8 mouse cellular contexts compared by ENCODE assay signal in genomic region chr4:40844251-40844721, GRCm38 (mm10). TPM values are rescaled to one million over a fixed set of nuclear protein-coding genes. Genes with fewer than 3 reads are reported as not detected.
DNase-seq lines count a peak whose midpoint lies in the region; ATAC-seq and TF ChIP-seq lines count a peak whose summit lies in the region.

No protein-coding gene starts in this region.

- H3K36me3 ChIP-seq in kidney, adult 2 months (ENCODE audit: control insufficient read depth, insufficient read depth, low read length): no peaks in the 10 kb centered on the region
- peaks cover 3% of the 10 kb centered on the region; the same call in 1 of the 2 replicates for H3K36me3 ChIP-seq in ES-E14 (ENCODE audit: control insufficient read depth, insufficient read depth, low read length, poor library complexity, severe bottlenecking)
- H3K36me3 ChIP-seq in intestine, postnatal 0 days (ENCODE audit: control insufficient read depth, insufficient read depth): no peaks in the 10 kb centered on the region
- H3K36me3 ChIP-seq in stomach, embryonic 15.5 days: no peaks in the 10 kb centered on the region

- in situ Hi-C loops in ES-E14 (cut with MboI; ENCODE audit: low sequenced_read_pairs in 2 of 2, unreplicated experiment in 2 of 2): no loop called here

- no peak for ATAC-seq in intestine, postnatal 0 days
- ATAC-seq in stomach, embryonic 15.5 days (ENCODE audit: insufficient read depth, low FRiP score, low read depth): peak; percentile 81

- H3K4me3 ChIP-seq in kidney, adult 2 months (ENCODE audit: insufficient read depth, low read depth, low read length): no peak overlapping the region
- no peak overlapping the region for H3K4me3 ChIP-seq in ES-E14 (ENCODE audit: insufficient read depth in 1 of 2, low read depth in 1 of 2, low read length in 2 of 2, poor library complexity in 1 of 2, severe bottlenecking in 1 of 2)
- no peak overlapping the region for H3K4me3 ChIP-seq in intestine, postnatal 0 days (ENCODE audit: low read depth, low read length)
- no peak overlapping the region for H3K4me3 ChIP-seq in stomach, embryonic 15.5 days (replicated peaks)

- H3K9me3 ChIP-seq in ES-E14 (ENCODE audit: control insufficient read depth, insufficient read depth, low read depth, low read length): no peaks in the 10 kb centered on the region
- no peaks in the 10 kb centered on the region for H3K9me3 ChIP-seq in intestine, postnatal 0 days (ENCODE audit: control insufficient read depth)
- H3K9me3 ChIP-seq in stomach, embryonic 15.5 days: no peaks in the 10 kb centered on the region

- H3K27ac ChIP-seq in kidney, adult 2 months (ENCODE audit: insufficient read depth, low read depth, low read length): peak overlapping the region; percentile 74
- 0 out of 2 replicates have a peak overlapping the region, but pooled peaks have one; percentile 38 for H3K27ac ChIP-seq in ES-E14 (ENCODE audit: insufficient read depth, low read depth, low read length, poor library complexity, severe bottlenecking)
- H3K27ac ChIP-seq in intestine, postnatal 0 days (ENCODE audit: low read depth, low read length): peak overlapping the region; percentile 47
- peak overlapping the region; percentile 93 for H3K27ac ChIP-seq in stomach, embryonic 15.5 days

- WGBS in kidney, adult 2 months: 31% methylated on average over 5 of the region's 5 CpGs
- WGBS in intestine, postnatal 0 days: 39% methylated on average over 5 of the region's 5 CpGs
- 10% methylated on average over 5 of the region's 5 CpGs for WGBS in stomach, embryonic 15.5 days

- peaks cover 51% of the 10 kb centered on the region for H3K4me1 ChIP-seq in kidney, adult 2 months (ENCODE audit: control insufficient read depth, insufficient read depth, low read length)
- peaks cover 5 to 12% of the 10 kb centered on the region in 2 experiments for H3K4me1 ChIP-seq in ES-E14 (ENCODE audit: control insufficient read depth in 2 of 2, insufficient read depth in 2 of 2, low read length in 2 of 2, poor library complexity in 1 of 2)
- H3K4me1 ChIP-seq in intestine, postnatal 0 days (replicated peaks; ENCODE audit: control insufficient read depth, insufficient read depth, low read length): peaks cover 5% of the 10 kb centered on the region; the same call in 1 of the 2 replicates
- peaks cover 42% of the 10 kb centered on the region for H3K4me1 ChIP-seq in stomach, embryonic 15.5 days

- peak overlapping the region; percentile 20; the same call in 1 of the 2 replicates for H3K9ac ChIP-seq in ES-E14 (ENCODE audit: insufficient read depth, low read depth, low read length, poor library complexity, severe bottlenecking)
- no peak overlapping the region for H3K9ac ChIP-seq in intestine, postnatal 0 days (ENCODE audit: low read depth, low read length)
- no peak overlapping the region for H3K9ac ChIP-seq in stomach, embryonic 15.5 days

- H3K4me2 ChIP-seq in intestine, postnatal 0 days (replicated peaks; ENCODE audit: low read depth): no peak overlapping the region
- H3K4me2 ChIP-seq in stomach, embryonic 15.5 days: no peak overlapping the region

- peak; percentile 55 for DNase-seq in kidney, adult 2 months
- no peak for DNase-seq in kidney, adult 18-20 months
- no peak for DNase-seq in ES-E14 (ENCODE audit: low read depth, low spot score)
- peak; percentile 43 for DNase-seq in gastrocnemius, postnatal 25 days
- DNase-seq in lung, postnatal 25 days (ENCODE audit: low spot score): peak; percentile 40
- DNase-seq in right cerebral cortex, postnatal 36 days (ENCODE audit: low spot score in 2 of 2): no peak

- no peaks in the 10 kb centered on the region for H3K27me3 ChIP-seq in kidney, adult 2 months (replicated peaks; ENCODE audit: control insufficient read depth, insufficient read depth, low read length)
- H3K27me3 ChIP-seq in intestine, postnatal 0 days (replicated peaks; ENCODE audit: control insufficient read depth, insufficient read depth, low read length): peaks cover 16% of the 10 kb centered on the region
- no peaks in the 10 kb centered on the region for H3K27me3 ChIP-seq in stomach, embryonic 15.5 days (replicated peaks)

- TF ChIP-seq POLR2A in kidney, adult 2 months (IDR thresholded peaks at IDR 0.05; ENCODE audit: low read depth, low read length): no peak

- no peak for TF ChIP-seq CTCF in kidney, adult 2 months (conservative IDR thresholded peaks at IDR 0.05; ENCODE audit: insufficient read depth, insufficient read length, low read depth, low read length)
- TF ChIP-seq CTCF in intestine, postnatal 0 days (IDR thresholded peaks at IDR 0.05; ENCODE audit: low read depth): peak; percentile 35

TF ChIP-seq in ES-E14, 5 proteins besides CTCF, POLR2A, EP300 and RAD21:
- TF ChIP-seq ZC3H11A (IDR thresholded peaks at IDR 0.05; ENCODE audit: borderline replicate concordance, low read depth, low read length) (no peak), CHD2 (IDR thresholded peaks at IDR 0.05; ENCODE audit: low read depth, low read length) (no peak), ZNF384 (IDR thresholded peaks at IDR 0.05; ENCODE audit: low read depth, low read length) (no peak), HCFC1 (IDR thresholded peaks at IDR 0.05; ENCODE audit: borderline replicate concordance, insufficient read depth, low read length) (no peak), MAFK (IDR thresholded peaks at IDR 0.05; ENCODE audit: insufficient read depth, low read depth, low read length) (no peak)
TF ChIP-seq in ES-E14: peak in this region for 0.

RNA-seq across cellular contexts. Expression of gene B4galt1, which starts 9.5 kb away (rescaled TPM):
- 20.1 and 22.2 TPM in 2 replicates for polyA plus RNA-seq in kidney, adult 2 months (2012; rRNA removed)
- 29.2 and 35.8 TPM in 2 replicates for total RNA-seq in ES-E14 (2012; rRNA removed)
- total RNA-seq in gastrocnemius, postnatal 25 days (2021): 10 to 100 TPM; 28.2 to 30.5 TPM
- 15.3 and 15.5 TPM in 2 replicates for polyA plus RNA-seq in intestine, postnatal 0 days (2015; fragmentation: Nextera tagmentation; extraction: Ambion mirVana)
- polyA plus RNA-seq in stomach, embryonic 15.5 days (2015; fragmentation: Nextera tagmentation; extraction: Ambion mirVana): 47.2 and 47.8 TPM in 2 replicates

Comparison
In these comparisons a context has a peak if more than half of its experiments do, and no peak if none do; other contexts are left out.
1. DNase-seq: peak in kidney, adult 2 months (single experiment), gastrocnemius, postnatal 25 days (single experiment) and lung, postnatal 25 days (single experiment); none in kidney, adult 18-20 months (single experiment), ES-E14 (single experiment) and right cerebral cortex, postnatal 36 days (0 of 2).
2. H3K27ac ChIP-seq: peak in every context shown above with its lines; median percentile 93 in stomach, embryonic 15.5 days; 74 in kidney, adult 2 months; 47 in intestine, postnatal 0 days; 38 in ES-E14.